Mouse (Mus musculus) heart, adult 18-20 months (tissue): ENCODE measurements at regions not wholly inside any gene's neighbourhood (a gene's known extent, or its start where the extent isn't known, plus 50 kb on each side); places are given as distances from the start of the nearest gene placed in this dataset.

ENCODE experiments used
- DNase-seq, 2 experiments: peaks; one replicate each; pipeline ENCODE4 v3.0.0; 2021 to 2022; ENCODE audit warnings: mixed read lengths in 1 of 2

- peak; percentile 72 to 89 for DNase-seq
Observed at GRCm38 (mm10) chr12:20614766-20615165, 375.5 kb upstream of the Asap2 start.
